Mouse (Mus musculus): Measurements from ENCODE around the gene Ltb4r2. TPM values are rescaled to one million over a fixed set of nuclear protein-coding genes. Genes with fewer than 3 reads are reported as not detected.

Gene Ltb4r2
- polyA plus RNA-seq, 1 experiment: 0.29 TPM

- TF ChIP-seq CTCF (IDR thresholded peaks at IDR 0.05; ENCODE audit: borderline replicate concordance, extremely low read depth, insufficient read depth, insufficient read length): no peak
- no peak for TF ChIP-seq POLR2A (IDR thresholded peaks at IDR 0.05; ENCODE audit: borderline replicate concordance, extremely low read depth, insufficient read depth, insufficient read length, poor library complexity, severe bottlenecking)
- peak; percentile 14 for DNase-seq (ENCODE audit: low read depth)
These were observed 38.7 kb upstream of the Ltb4r2 start for GRCm38 (mm10) chr14:55722438-55722945.

- DNase-seq (ENCODE audit: low read depth): no peak
- TF ChIP-seq CTCF (IDR thresholded peaks at IDR 0.05; ENCODE audit: borderline replicate concordance, extremely low read depth, insufficient read depth, insufficient read length) (no peak), POLR2A (IDR thresholded peaks at IDR 0.05; ENCODE audit: borderline replicate concordance, extremely low read depth, insufficient read depth, insufficient read length, poor library complexity, severe bottlenecking) (no peak)
These were observed 37.8 kb upstream of the Ltb4r2 start for GRCm38 (mm10) chr14:55723433-55723832.

DNA sequence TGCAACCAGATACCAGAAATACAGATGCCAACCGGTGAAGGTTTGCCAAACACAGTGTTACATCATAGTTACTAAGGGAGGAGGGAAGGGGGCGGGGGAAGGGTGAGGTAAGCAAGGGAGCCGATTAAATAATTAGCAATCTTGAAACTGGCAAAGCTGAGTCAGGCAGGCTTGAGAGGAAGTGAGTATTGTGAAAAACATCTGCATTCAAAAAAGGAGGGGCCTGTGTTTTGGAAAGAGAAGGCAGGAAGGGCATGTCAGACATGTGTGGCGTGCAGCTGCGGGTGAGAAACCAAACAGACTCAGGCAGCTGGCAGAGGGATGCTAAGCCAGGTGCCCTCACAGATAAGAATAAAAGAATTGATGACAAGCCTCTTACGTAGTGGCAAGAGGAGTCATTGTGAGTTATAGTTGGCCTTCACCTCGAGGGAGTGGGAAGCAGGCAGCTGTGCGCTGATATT, 36.8 kb upstream of the Ltb4r2 start:
- no peak for TF ChIP-seq POLR2A (IDR thresholded peaks at IDR 0.05; ENCODE audit: borderline replicate concordance, extremely low read depth, insufficient read depth, insufficient read length, poor library complexity, severe bottlenecking)
- DNase-seq (ENCODE audit: low read depth): peak; percentile 8

DNA sequence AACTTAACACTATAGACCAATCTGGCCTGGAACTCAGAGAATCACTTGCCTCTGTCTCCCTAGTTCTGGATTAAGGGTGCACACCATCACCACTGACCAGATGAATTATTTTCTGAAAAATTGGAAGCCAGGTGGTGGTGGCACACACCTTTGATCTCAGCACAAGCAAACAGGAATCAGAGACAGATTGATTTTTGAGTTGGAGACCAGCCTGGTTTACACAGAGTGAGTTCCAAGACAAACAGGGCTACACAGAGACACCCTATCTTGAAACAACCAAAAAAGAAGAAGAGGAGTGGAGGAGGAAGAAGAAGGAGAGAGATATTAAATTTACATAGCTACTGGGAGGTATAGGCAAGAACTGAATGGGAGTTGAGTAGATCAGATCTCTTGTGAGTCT, 35.0 kb upstream of the Ltb4r2 start:
- TF ChIP-seq CTCF (IDR thresholded peaks at IDR 0.05; ENCODE audit: borderline replicate concordance, extremely low read depth, insufficient read depth, insufficient read length): no peak
- TF ChIP-seq POLR2A (IDR thresholded peaks at IDR 0.05; ENCODE audit: borderline replicate concordance, extremely low read depth, insufficient read depth, insufficient read length, poor library complexity, severe bottlenecking): no peak
- no peak for DNase-seq (ENCODE audit: low read depth)

- TF ChIP-seq POLR2A (IDR thresholded peaks at IDR 0.05; ENCODE audit: borderline replicate concordance, extremely low read depth, insufficient read depth, insufficient read length, poor library complexity, severe bottlenecking) (no peak), CTCF (IDR thresholded peaks at IDR 0.05; ENCODE audit: borderline replicate concordance, extremely low read depth, insufficient read depth, insufficient read length) (no peak)
- DNase-seq (ENCODE audit: low read depth): no peak
These were observed 33.1 kb upstream of the Ltb4r2 start for GRCm38 (mm10) chr14:55727889-55728685.

DNA sequence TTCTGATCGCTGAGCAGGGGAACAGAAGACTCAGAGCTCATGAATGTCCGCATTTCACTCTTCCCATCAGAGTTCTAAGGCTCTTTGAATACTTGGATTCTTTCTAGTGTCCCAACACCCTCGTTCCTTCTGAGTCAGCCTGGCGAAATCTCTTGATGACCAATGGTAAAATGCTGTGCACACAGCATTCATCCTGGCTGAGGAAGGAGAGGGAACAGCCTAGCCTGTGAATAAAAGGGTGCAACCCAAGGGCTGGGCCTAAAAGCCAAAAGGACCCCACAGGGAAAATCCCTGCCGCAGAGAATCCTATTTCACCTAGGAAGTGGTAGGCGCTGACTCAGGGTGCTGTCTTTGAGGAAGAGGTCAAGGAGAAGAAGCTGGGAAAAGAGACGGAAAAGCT, 31.1 kb upstream of the Ltb4r2 start:
- no peak for DNase-seq (ENCODE audit: low read depth)
- TF ChIP-seq POLR2A (IDR thresholded peaks at IDR 0.05; ENCODE audit: borderline replicate concordance, extremely low read depth, insufficient read depth, insufficient read length, poor library complexity, severe bottlenecking) (no peak), CTCF (IDR thresholded peaks at IDR 0.05; ENCODE audit: borderline replicate concordance, extremely low read depth, insufficient read depth, insufficient read length) (no peak)

- TF ChIP-seq POLR2A (IDR thresholded peaks at IDR 0.05; ENCODE audit: borderline replicate concordance, extremely low read depth, insufficient read depth, insufficient read length, poor library complexity, severe bottlenecking): no peak
- no peak for TF ChIP-seq CTCF (IDR thresholded peaks at IDR 0.05; ENCODE audit: borderline replicate concordance, extremely low read depth, insufficient read depth, insufficient read length)
- DNase-seq (ENCODE audit: low read depth): peak; percentile 73
These were observed 30.6 kb upstream of the Ltb4r2 start for GRCm38 (mm10) chr14:55730531-55731032.

DNA sequence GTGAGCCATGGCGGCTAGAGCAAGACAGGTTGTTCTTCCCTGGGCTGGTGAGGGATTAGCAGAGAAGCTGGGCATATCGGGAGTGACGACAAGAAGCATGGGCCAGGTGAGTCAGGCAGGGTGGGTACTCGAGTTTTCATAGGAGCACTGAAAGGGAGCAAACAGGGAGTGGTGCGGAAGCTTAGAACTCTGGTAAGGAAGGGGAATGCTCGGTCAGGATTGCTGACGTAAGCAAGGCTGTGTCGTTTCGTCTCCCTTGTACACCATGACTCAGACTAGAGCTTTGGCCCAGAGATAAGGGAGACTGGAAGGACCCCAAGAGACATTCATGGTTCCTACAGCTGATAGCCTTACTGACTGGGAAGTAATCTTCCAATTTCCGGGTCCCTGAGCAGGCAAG, 27.3 kb upstream of the Ltb4r2 start:
- TF ChIP-seq CTCF (IDR thresholded peaks at IDR 0.05; ENCODE audit: borderline replicate concordance, extremely low read depth, insufficient read depth, insufficient read length) (no peak), POLR2A (IDR thresholded peaks at IDR 0.05; ENCODE audit: borderline replicate concordance, extremely low read depth, insufficient read depth, insufficient read length, poor library complexity, severe bottlenecking) (no peak)
- no peak for DNase-seq (ENCODE audit: low read depth)

DNA sequence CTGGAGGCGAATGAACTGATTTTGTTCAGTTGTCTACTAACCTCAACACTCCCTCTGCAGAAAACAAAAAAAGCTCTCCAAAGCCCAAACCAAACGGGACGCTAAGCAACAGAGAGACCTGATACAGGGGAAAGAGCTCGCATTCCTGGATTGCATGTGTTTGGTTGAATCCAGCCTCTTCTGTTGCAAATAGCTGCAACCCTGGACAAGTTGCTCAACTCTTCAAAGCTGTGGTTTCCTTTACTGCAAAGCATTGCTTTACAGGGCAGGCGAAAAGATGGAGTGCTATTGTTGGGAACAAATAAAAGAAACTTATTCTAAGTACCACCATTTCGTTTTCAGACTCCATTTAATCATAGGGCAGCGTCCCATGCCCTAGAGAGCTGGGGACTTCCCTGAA, 26.4 kb upstream of the Ltb4r2 start:
- no peak for DNase-seq (ENCODE audit: low read depth)
- no peak for TF ChIP-seq POLR2A (IDR thresholded peaks at IDR 0.05; ENCODE audit: borderline replicate concordance, extremely low read depth, insufficient read depth, insufficient read length, poor library complexity, severe bottlenecking)
- TF ChIP-seq CTCF (IDR thresholded peaks at IDR 0.05; ENCODE audit: borderline replicate concordance, extremely low read depth, insufficient read depth, insufficient read length): no peak

DNA sequence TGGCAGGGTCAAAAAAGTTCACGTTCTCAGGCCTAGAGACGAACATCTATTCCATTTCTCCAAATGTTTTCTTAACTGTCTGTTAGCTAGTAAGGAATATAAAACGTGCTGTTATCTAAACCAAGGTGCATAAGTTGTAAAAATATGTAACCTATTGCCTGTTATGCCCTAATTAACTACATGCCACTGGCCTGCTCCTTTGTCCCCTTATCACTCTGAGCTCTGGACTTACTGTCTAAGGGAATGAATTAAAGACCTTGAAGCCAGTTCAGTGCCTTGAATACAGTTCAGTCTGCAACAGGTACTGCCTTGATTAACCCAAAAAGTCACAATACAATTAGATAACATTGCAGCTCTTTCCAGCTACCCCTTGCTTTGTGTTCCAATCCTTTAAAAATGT, 25.9 kb upstream of the Ltb4r2 start:
- TF ChIP-seq POLR2A (IDR thresholded peaks at IDR 0.05; ENCODE audit: borderline replicate concordance, extremely low read depth, insufficient read depth, insufficient read length, poor library complexity, severe bottlenecking) (no peak), CTCF (IDR thresholded peaks at IDR 0.05; ENCODE audit: borderline replicate concordance, extremely low read depth, insufficient read depth, insufficient read length) (no peak)
- DNase-seq (ENCODE audit: low read depth): no peak

DNA sequence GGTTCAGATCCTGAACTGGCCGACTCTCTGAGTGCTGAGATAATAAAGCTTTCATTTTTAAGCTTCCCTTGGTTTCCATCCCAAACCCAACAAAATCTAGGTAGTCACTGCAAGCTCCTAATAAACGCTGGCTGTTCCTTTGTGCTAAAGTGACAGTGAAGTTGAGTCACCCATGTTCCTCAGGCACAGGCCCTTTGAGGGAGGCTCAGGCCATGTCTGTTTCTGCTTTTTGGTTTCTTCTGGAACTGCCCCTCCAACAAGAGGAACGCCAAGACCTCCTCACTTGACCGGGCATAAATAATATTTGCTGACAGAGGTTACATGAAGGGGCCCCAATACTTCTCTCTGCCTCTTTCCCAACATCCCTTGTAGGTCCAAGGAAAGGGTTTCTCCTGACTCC, 25.5 kb upstream of the Ltb4r2 start:
- TF ChIP-seq POLR2A (IDR thresholded peaks at IDR 0.05; ENCODE audit: borderline replicate concordance, extremely low read depth, insufficient read depth, insufficient read length, poor library complexity, severe bottlenecking) (no peak), CTCF (IDR thresholded peaks at IDR 0.05; ENCODE audit: borderline replicate concordance, extremely low read depth, insufficient read depth, insufficient read length) (no peak)
- no peak for DNase-seq (ENCODE audit: low read depth)
